Mouse (Mus musculus): Measurements from ENCODE around the gene Map2.

GRCm38 (mm10) chr1:66348404-66349165 is 173.5 kb downstream of the Map2 start:
- TF ChIP-seq MAX (IDR thresholded peaks at IDR 0.05; ENCODE audit: low read length) (no peak), USF2 (IDR thresholded peaks at IDR 0.05; ENCODE audit: borderline replicate concordance in 1 of 2, insufficient read depth in 1 of 2, low read depth in 1 of 2, low read length in 2 of 2) (no peak), TAL1 (IDR thresholded peaks at IDR 0.05; ENCODE audit: low read length) (no peak), ZMIZ1 (IDR thresholded peaks at IDR 0.05; ENCODE audit: low read depth, low read length) (no peak), ZKSCAN1 (IDR thresholded peaks at IDR 0.05; ENCODE audit: low read depth, low read length) (no peak), TCF12 (IDR thresholded peaks at IDR 0.05; ENCODE audit: low read depth, low read length) (no peak), CTCF (IDR thresholded peaks at IDR 0.05 in 2 of 3, conservative IDR thresholded peaks at IDR 0.05 in 1 of 3; ENCODE audit: control insufficient read depth in 1 of 3, insufficient read depth in 1 of 3, low read depth in 2 of 3, low read length in 3 of 3, poor library complexity in 1 of 3, severe bottlenecking in 1 of 3) (no peak), EP300 (IDR thresholded peaks at IDR 0.05; ENCODE audit: low read depth in 1 of 2, low read length in 2 of 2) (no peak), USF1 (IDR thresholded peaks at IDR 0.05; ENCODE audit: low read depth, low read length) (no peak), UBTF (IDR thresholded peaks at IDR 0.05; ENCODE audit: borderline replicate concordance, insufficient read depth, low read depth, low read length) (no peak), TBP (IDR thresholded peaks at IDR 0.05; ENCODE audit: low read depth, low read length) (no peak), NELFE (IDR thresholded peaks at IDR 0.05; ENCODE audit: low read depth, low read length) (no peak)
